Mouse (Mus musculus) hindbrain, embryonic 15.5 days (tissue): ENCODE measurements around the gene Tnfrsf13b. TPM values are rescaled to one million over a fixed set of nuclear protein-coding genes. Genes with fewer than 3 reads are reported as not detected.

ENCODE experiments used
- ATAC-seq: fragments of 200-750 bp; cut with Nextera tagmentation; 2 replicates; pipeline ENCODE4 v1.8.0; 2017; ENCODE audit warnings: low read depth, moderate number of reproducible peaks, moderate TSS enrichment; ENCODE audit not compliant: low FRiP score
- H3K27ac ChIP-seq: fragments of 300-500 bp; sonication (generic); replicated peaks from 2 replicates; pipeline ENCODE4 v1.5.1; 2015; ENCODE audit warnings: mild to moderate bottlenecking, inconsistent platforms
- H3K27me3 ChIP-seq: fragments of 300-500 bp; sonication (generic); 2 replicates; pipeline ENCODE4 v1.6.1; 2015; ENCODE audit warnings: control low read depth, inconsistent platforms
- H3K36me3 ChIP-seq: fragments of 300-500 bp; sonication (generic); 2 replicates; pipeline ENCODE4 v1.6.1; 2015; ENCODE audit warnings: control low read depth, inconsistent platforms
- H3K4me1 ChIP-seq: fragments of 300-500 bp; sonication (generic); replicated peaks from 2 replicates; pipeline ENCODE4 v1.6.1; 2015; ENCODE audit warnings: control low read depth, inconsistent platforms
- H3K4me2 ChIP-seq: fragments of 300-500 bp; sonication (generic); 2 replicates; pipeline ENCODE4 v1.6.1; 2015; ENCODE audit warnings: moderate library complexity, mild to moderate bottlenecking, inconsistent platforms
- H3K4me3 ChIP-seq: fragments of 300-500 bp; sonication (generic); 2 replicates; pipeline ENCODE4 v1.5.1; 2015; ENCODE audit warnings: mild to moderate bottlenecking, inconsistent platforms
- H3K9ac ChIP-seq: fragments of 300-500 bp; sonication (generic); 2 replicates; pipeline ENCODE4 v1.6.1; 2015; ENCODE audit warnings: inconsistent platforms
- H3K9me3 ChIP-seq: fragments of 300-500 bp; sonication (generic); 2 replicates; pipeline ENCODE4 v1.6.1; 2016; ENCODE audit warnings: control low read depth, inconsistent platforms
- WGBS: fragments of 180-500 bp; shearing (Covaris S2); methylation state at CpG from one replicate; pipeline ENCODE4 v1.1.7; 2015; 5-methylcytosine and 5-hydroxymethylcytosine counted together
- polyA plus RNA-seq: library from polyadenylated mRNA; unstranded; fragments of >200 nt; fragmentation: Nextera tagmentation; extraction: Ambion mirVana; gene quantifications from 2 replicates; pipeline ENCODE4 v1.2.1, GENCODE M21; 2015

Tnfrsf13b gene
- polyA plus RNA-seq, 1 experiment from 2014 or later = 1.3 TPM

- Histone ChIP-seq H3K27ac (no peak overlapping the region), H3K36me3 (no peaks in the 10 kb centered on the region), H3K4me2 (no peak overlapping the region), H3K4me3 (no peak overlapping the region), H3K27me3 (no peaks in the 10 kb centered on the region), H3K4me1 (no peaks in the 10 kb centered on the region), H3K9me3 (no peaks in the 10 kb centered on the region), H3K9ac (no peak overlapping the region)
- WGBS = 90% methylated on average over 2 of the region's 2 CpGs
- no peak for ATAC-seq
Measured at GRCm38 (mm10) chr11:61132943-61133342, 6.4 kb downstream of the Tnfrsf13b start.

- ATAC-seq = no peak
- Histone ChIP-seq H3K9me3 (no peaks in the 10 kb centered on the region), H3K4me3 (no peak overlapping the region), H3K4me2 (no peak overlapping the region), H3K27me3 (no peaks in the 10 kb centered on the region), H3K36me3 (no peaks in the 10 kb centered on the region), H3K9ac (no peak overlapping the region), H3K4me1 (peaks cover under 1% of the 10 kb centered on the region; the same call in 1 of the 2 replicates), H3K27ac (no peak overlapping the region)
- 74% methylated on average over 2 of the region's 2 CpGs for WGBS
Measured at GRCm38 (mm10) chr11:61141693-61142092, 15.1 kb downstream of the Tnfrsf13b start.

GRCm38 (mm10) chr11:61142262-61142661 is 15.7 kb downstream of the Tnfrsf13b start:
- Histone ChIP-seq H3K4me1 (peaks cover 7% of the 10 kb centered on the region), H3K4me3 (no peak overlapping the region), H3K9ac (no peak overlapping the region), H3K27ac (no peak overlapping the region), H3K27me3 (no peaks in the 10 kb centered on the region), H3K4me2 (no peak overlapping the region), H3K36me3 (no peaks in the 10 kb centered on the region), H3K9me3 (no peaks in the 10 kb centered on the region)
- no peak for ATAC-seq
- WGBS = 83% methylated on average over 3 of the region's 3 CpGs

GRCm38 (mm10) chr11:61142941-61143530 is 16.5 kb downstream of the Tnfrsf13b start:
- no peak overlapping the region for H3K4me2 ChIP-seq
- H3K27me3 ChIP-seq = no peaks in the 10 kb centered on the region
- H3K4me1 ChIP-seq = peaks cover 13% of the 10 kb centered on the region
- no peaks in the 10 kb centered on the region for H3K9me3 ChIP-seq
- WGBS = 85% methylated on average over 6 of the region's 6 CpGs
- H3K36me3 ChIP-seq = no peaks in the 10 kb centered on the region
- H3K27ac ChIP-seq = no peak overlapping the region
- ATAC-seq = no peak
- H3K4me3 ChIP-seq = no peak overlapping the region
- no peak overlapping the region for H3K9ac ChIP-seq

- Histone ChIP-seq H3K27me3 (no peaks in the 10 kb centered on the region), H3K36me3 (no peaks in the 10 kb centered on the region), H3K9ac (no peak overlapping the region), H3K9me3 (no peaks in the 10 kb centered on the region), H3K4me3 (no peak overlapping the region), H3K4me1 (peaks cover 13% of the 10 kb centered on the region), H3K27ac (no peak overlapping the region), H3K4me2 (no peak overlapping the region)
- no peak for ATAC-seq
- WGBS = 76% methylated on average over 7 of the region's 7 CpGs
Measured at GRCm38 (mm10) chr11:61143564-61144469, 17.3 kb downstream of the Tnfrsf13b start.

GRCm38 (mm10) chr11:61145551-61145950 is 19.0 kb downstream of the Tnfrsf13b start:
- Histone ChIP-seq H3K27me3 (no peaks in the 10 kb centered on the region), H3K27ac (no peak overlapping the region), H3K9me3 (no peaks in the 10 kb centered on the region), H3K9ac (no peak overlapping the region), H3K36me3 (no peaks in the 10 kb centered on the region), H3K4me3 (no peak overlapping the region), H3K4me2 (no peak overlapping the region), H3K4me1 (peaks cover 13% of the 10 kb centered on the region)
- 71% methylated on average over 8 of the region's 8 CpGs for WGBS
- no peak for ATAC-seq

GRCm38 (mm10) chr11:61146645-61147299 is 20.2 kb downstream of the Tnfrsf13b start:
- Histone ChIP-seq H3K9ac (peak overlapping the region; percentile 42; the same call in 1 of the 2 replicates), H3K4me2 (peak overlapping the region; percentile 89), H3K27ac (no peak overlapping the region), H3K4me1 (peaks cover 13% of the 10 kb centered on the region), H3K36me3 (peaks cover 4% of the 10 kb centered on the region; the same call in 1 of the 2 replicates), H3K9me3 (no peaks in the 10 kb centered on the region), H3K4me3 (peak overlapping the region; percentile 43), H3K27me3 (no peaks in the 10 kb centered on the region)
- 13% methylated on average over 20 of the region's 20 CpGs for WGBS
- peak; percentile 43; the same call in 1 of the 2 replicates for ATAC-seq

GRCm38 (mm10) chr11:61147300-61147683 is 20.7 kb downstream of the Tnfrsf13b start:
- Histone ChIP-seq H3K27ac (no peak overlapping the region), H3K4me3 (peak overlapping the region; percentile 43), H3K4me2 (peak overlapping the region; percentile 89), H3K27me3 (no peaks in the 10 kb centered on the region), H3K36me3 (peaks cover 9% of the 10 kb centered on the region), H3K9ac (peak overlapping the region; percentile 42; the same call in 1 of the 2 replicates), H3K9me3 (no peaks in the 10 kb centered on the region), H3K4me1 (peaks cover 13% of the 10 kb centered on the region)
- WGBS = 2% methylated on average over 32 of the region's 32 CpGs
- peak; percentile 83 for ATAC-seq

- H3K9me3 ChIP-seq = no peaks in the 10 kb centered on the region
- H3K27me3 ChIP-seq = no peaks in the 10 kb centered on the region
- H3K4me2 ChIP-seq = no peak overlapping the region
- peaks cover 13% of the 10 kb centered on the region for H3K4me1 ChIP-seq
- no peak for ATAC-seq
- no peak overlapping the region for H3K9ac ChIP-seq
- WGBS = 75% methylated on average over 6 of the region's 6 CpGs
- H3K27ac ChIP-seq = no peak overlapping the region
- peaks cover 41% of the 10 kb centered on the region for H3K36me3 ChIP-seq
- no peak overlapping the region for H3K4me3 ChIP-seq
Measured at GRCm38 (mm10) chr11:61150233-61151001, 23.9 kb downstream of the Tnfrsf13b start.

GRCm38 (mm10) chr11:61155727-61156126 is 29.2 kb downstream of the Tnfrsf13b start:
- no peak overlapping the region for H3K4me2 ChIP-seq
- no peak overlapping the region for H3K9ac ChIP-seq
- H3K4me1 ChIP-seq = 0 out of 2 replicates have a peak, but pooled peaks cover 5% of the 10 kb centered on the region
- H3K36me3 ChIP-seq = peaks cover 92% of the 10 kb centered on the region
- H3K4me3 ChIP-seq = no peak overlapping the region
- H3K9me3 ChIP-seq = no peaks in the 10 kb centered on the region
- no peak overlapping the region for H3K27ac ChIP-seq
- H3K27me3 ChIP-seq = no peaks in the 10 kb centered on the region
- no peak for ATAC-seq
- WGBS = 92% methylated on average over 2 of the region's 2 CpGs

- 56% methylated on average over 3 of the region's 3 CpGs for WGBS
- Histone ChIP-seq H3K4me1 (0 out of 2 replicates have a peak, but pooled peaks cover 5% of the 10 kb centered on the region), H3K9ac (no peak overlapping the region), H3K9me3 (no peaks in the 10 kb centered on the region), H3K27me3 (no peaks in the 10 kb centered on the region), H3K27ac (no peak overlapping the region), H3K4me3 (no peak overlapping the region), H3K4me2 (no peak overlapping the region), H3K36me3 (peaks cover 99% of the 10 kb centered on the region)
- ATAC-seq = peak; percentile 43; the same call in 1 of the 2 replicates
Measured at GRCm38 (mm10) chr11:61158141-61158540, 31.6 kb downstream of the Tnfrsf13b start.
